Mouse (Mus musculus) myocyte (in vitro differentiated cells): ENCODE results near the gene Dennd6a.

Experiments
- CEBPB ChIP-seq: IDR thresholded peaks from 2 replicates; pipeline ENCODE4 v1.6.1; 2011; ENCODE audit warnings: mild to moderate bottlenecking, moderate library complexity; ENCODE audit not compliant: poor library complexity, insufficient read depth, severe bottlenecking
- E2F4 ChIP-seq: IDR thresholded peaks from one replicate; pipeline ENCODE4 v1.6.1; 2011; ENCODE audit warnings: mild to moderate bottlenecking, control low read depth, moderate library complexity; ENCODE audit not compliant: insufficient read depth
- MAX ChIP-seq: IDR thresholded peaks from one replicate; pipeline ENCODE4 v1.6.1; 2011; ENCODE audit warnings: low read depth, mild to moderate bottlenecking, control low read depth
- MYOD1 ChIP-seq, 3 experiments: IDR thresholded peaks; one replicate each; pipeline ENCODE4 v1.6.1; 2011; ENCODE audit warnings: control low read depth in 2 of 3, low read depth in 2 of 3, mild to moderate bottlenecking in 2 of 3, moderate library complexity in 1 of 3; ENCODE audit not compliant: insufficient read length in 2 of 3, control insufficient read depth in 1 of 3
- MYOG ChIP-seq, 3 experiments: IDR thresholded peaks; one replicate each; pipeline ENCODE4 v1.6.1; 2011; ENCODE audit warnings: control low read depth in 2 of 3, low read depth in 2 of 3, mild to moderate bottlenecking in 2 of 3; ENCODE audit not compliant: insufficient read length in 2 of 3, control insufficient read depth in 1 of 3, insufficient read depth in 1 of 3
- POLR2A ChIP-seq: IDR thresholded peaks from one replicate; pipeline ENCODE4 v1.6.1; 2011; ENCODE audit warnings: low read depth, mild to moderate bottlenecking, control low read depth, moderate library complexity; ENCODE audit not compliant: insufficient read length
- POLR2AphosphoS2 ChIP-seq: IDR thresholded peaks from one replicate; pipeline ENCODE4 v1.6.1; 2011; ENCODE audit warnings: low read depth, control low read depth; ENCODE audit not compliant: insufficient read length
- REST ChIP-seq: IDR thresholded peaks from one replicate; pipeline ENCODE4 v1.6.1; 2011; ENCODE audit warnings: mild to moderate bottlenecking, control low read depth, moderate library complexity; ENCODE audit not compliant: insufficient read depth, insufficient read length
- SRF ChIP-seq: IDR thresholded peaks from one replicate; pipeline ENCODE4 v1.6.1; 2011; ENCODE audit warnings: low read depth; ENCODE audit not compliant: control insufficient read depth, insufficient read length
- TCF12 ChIP-seq: IDR thresholded peaks from one replicate; pipeline ENCODE4 v1.6.1; 2011; ENCODE audit warnings: mild to moderate bottlenecking, control low read depth; ENCODE audit not compliant: poor library complexity, insufficient read depth, severe bottlenecking
- TCF3 ChIP-seq: IDR thresholded peaks from one replicate; pipeline ENCODE4 v1.6.1; 2011; ENCODE audit warnings: low read depth, control low read depth; ENCODE audit not compliant: insufficient read length
- USF1 ChIP-seq: IDR thresholded peaks from one replicate; pipeline ENCODE4 v1.6.1; 2011; ENCODE audit warnings: low read depth, mild to moderate bottlenecking, control low read depth, moderate library complexity

GRCm38 (mm10) chr14:26609674-26610073 lies 36.0 kb downstream of the Dennd6a start:
- TF ChIP-seq USF1 (no peak), POLR2A (no peak), POLR2AphosphoS2 (no peak), MYOG (IDR thresholded peaks at IDR 0.05; ENCODE audit: control insufficient read depth in 1 of 3, insufficient read depth in 1 of 3, insufficient read length in 2 of 3, low read depth in 2 of 3) (no peak), MAX (no peak), CEBPB (no peak), E2F4 (no peak), TCF3 (no peak), TCF12 (no peak), REST (no peak), MYOD1 (IDR thresholded peaks at IDR 0.05; ENCODE audit: control insufficient read depth in 1 of 3, insufficient read length in 2 of 3, low read depth in 2 of 3) (no peak), SRF (no peak)
